Mouse (Mus musculus): Measurements from ENCODE around the gene Pgm1.

- no peak for TF ChIP-seq CTCF (IDR thresholded peaks at IDR 0.05; ENCODE audit: low read depth)
- TF ChIP-seq EP300 (IDR thresholded peaks at IDR 0.05; ENCODE audit: low read depth), result no peak
Measured at GRCm38 (mm10) chr4:99931807-99932206, 2.6 kb downstream of the Pgm1 start.

All from liver, embryonic 14.5 days (tissue).